Mouse (Mus musculus) cerebellum, postnatal 36 days (tissue): ENCODE data around the gene Olfr1280.
"Not testable (repeated sequence)": the region's sequence is repeated elsewhere in the genome, so short reads cannot be mapped to it uniquely, and the experiment has no call there.

Experiments
- DNase-seq, 2 experiments: peaks; one replicate each; pipeline ENCODE4 v3.0.0; 2021 to 2022; ENCODE audit warnings: mixed read lengths in 2 of 2

Olfr1280 gene

DNA sequence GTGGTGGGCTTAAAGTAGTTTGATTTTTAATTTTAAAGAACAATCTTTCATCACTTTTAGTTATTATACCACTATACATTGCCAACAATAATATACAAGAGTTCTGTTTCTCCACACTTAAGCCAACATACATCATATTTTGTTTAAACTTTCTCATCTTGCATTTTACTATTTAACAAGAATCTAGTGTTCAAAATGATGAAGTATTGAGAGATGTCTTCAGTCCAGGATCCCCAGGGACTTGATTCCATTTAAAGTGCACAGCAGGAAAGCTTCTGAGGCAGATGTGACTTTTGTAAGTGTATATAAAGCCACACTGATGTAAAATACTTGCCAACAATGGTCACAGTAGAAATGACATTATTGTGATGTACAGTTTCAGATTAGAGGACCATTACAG is at the start of gene Olfr1280:
Gene Olfr1280 (plus strand): TSS at position 301 of the 400 bp plus-strand sequence.
- no peak for DNase-seq

DNA sequence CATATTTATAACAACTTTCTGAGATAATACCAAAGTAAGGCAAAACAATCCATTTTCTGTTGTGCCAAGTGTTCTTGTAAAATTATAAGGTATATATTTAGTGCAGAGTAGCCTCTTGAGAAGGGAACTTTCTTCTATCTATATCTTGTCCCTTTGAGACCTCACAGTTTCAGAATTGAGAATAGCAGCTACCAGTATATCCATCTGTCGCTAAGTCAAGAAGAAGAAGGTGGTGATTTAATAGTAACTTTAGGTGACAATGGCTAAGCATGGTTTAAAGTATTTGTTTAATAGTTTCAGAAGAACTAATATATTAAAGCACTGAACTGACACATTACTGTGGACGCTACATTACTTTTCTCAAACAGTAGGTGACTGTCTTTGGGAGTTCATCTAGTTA is 39.8 kb upstream of the Olfr1280 start, which contains the start of gene Olfr1277:
Gene Olfr1277 (minus strand): TSS at position 101 of the 400 bp plus-strand sequence.
- DNase-seq = no peak

DNA sequence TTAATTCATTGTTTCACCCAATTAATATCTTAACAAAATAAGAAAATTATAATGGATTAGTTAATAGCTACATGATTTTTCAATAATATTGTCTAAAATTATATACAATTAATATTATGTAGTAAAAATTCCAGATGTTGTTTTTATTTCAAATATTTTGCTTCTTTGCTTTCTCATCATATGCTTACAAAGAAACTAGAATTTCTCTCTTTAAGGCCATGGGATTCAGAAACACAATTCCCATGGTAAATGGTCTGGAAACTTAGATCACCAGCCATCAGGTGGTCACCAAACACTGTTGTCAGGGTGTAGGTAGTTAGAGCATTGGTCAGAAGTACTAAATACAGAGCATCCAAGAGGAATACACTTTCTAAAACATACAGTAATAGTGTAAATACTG is 24.0 kb upstream of the Olfr1280 start, which contains the start of gene Olfr1278:
Gene Olfr1278 (plus strand): TSS at position 301 of the 400 bp plus-strand sequence.
- DNase-seq = no peak

DNA sequence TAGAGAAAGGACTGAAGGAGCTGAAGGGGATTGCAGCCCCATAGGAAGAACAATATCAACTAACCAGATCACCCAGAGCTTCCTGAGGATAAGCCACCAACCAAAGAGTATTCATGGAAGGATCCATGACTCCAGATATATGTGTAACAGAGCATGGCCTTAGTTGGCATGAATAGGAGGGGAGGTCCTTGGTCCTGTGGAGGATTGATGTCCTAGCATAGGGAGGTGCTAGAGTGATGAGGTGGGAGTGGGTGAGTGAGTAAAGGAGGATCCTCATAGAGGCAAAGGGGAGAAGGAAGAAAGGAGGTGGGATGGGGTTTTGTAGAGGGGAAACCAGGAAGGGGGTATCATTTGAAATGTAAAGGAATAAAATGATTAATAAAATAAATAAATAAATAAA is 15.3 kb upstream of the Olfr1280 start:
- no peak for DNase-seq

DNA sequence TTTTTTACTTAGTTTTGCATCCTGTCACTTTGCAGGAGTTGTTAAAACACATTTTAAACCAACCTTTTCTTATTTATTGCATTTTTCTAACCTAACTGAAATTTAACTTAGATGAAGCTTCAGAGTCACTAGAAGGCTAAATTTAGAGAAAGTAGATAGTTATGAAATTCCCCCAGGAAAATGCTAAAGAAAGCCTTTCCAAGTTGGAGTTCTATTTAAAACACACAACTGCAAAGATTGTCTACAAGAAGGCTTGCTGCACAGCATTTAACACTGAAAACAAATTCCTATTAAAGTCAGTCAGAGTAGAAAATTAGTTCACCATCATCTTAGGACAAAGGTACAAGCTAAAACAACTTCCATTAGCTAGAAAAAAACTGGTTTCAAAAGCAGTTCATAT is 13.4 kb upstream of the Olfr1280 start, which contains the start of gene Olfr1279:
Gene Olfr1279 (plus strand): TSS at position 262 of the 400 bp plus-strand sequence.
- DNase-seq = no peak

DNA sequence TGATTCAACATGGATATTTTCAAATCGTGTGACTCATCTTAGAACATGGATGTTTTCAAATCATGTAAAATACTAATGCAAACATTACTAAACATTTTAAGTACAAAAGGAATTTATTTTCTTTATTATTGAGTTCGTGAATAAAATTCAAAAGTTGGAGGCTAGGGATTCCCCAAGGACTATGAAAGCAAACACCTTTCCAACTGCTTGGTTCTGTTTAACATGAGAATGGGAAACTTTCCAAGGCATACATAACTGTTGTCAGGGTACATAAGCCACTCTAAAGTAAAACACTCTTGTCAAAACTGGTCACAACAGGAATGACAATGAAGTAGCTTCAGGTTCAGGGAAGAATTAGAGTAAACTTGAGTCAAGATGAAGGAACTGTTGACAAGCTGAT is 12.4 kb downstream of the Olfr1280 start, which contains the start of gene Olfr1281:
Gene Olfr1281 (plus strand): TSS at position 301 of the 400 bp plus-strand sequence.
- DNase-seq = no peak

DNA sequence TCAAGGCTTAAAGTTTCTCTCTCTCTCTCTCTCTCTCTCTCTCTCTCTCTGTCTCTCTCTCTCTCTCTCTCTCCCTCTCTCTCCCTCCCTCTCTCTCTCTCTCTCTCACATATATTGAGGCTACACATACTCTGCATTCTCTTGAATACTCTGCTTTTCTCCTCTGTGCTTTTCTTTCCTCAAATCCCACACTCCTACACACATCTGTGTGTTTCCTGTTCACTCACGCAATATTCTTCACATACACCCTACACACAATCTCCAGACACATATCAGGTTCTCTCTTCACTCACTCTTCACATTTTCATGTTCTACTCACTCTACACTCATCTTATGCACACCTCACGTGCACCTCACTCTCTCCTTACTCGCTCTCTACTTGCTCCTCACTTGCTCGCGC is 19.9 kb downstream of the Olfr1280 start:
- not testable (repeated sequence) for DNase-seq

DNA sequence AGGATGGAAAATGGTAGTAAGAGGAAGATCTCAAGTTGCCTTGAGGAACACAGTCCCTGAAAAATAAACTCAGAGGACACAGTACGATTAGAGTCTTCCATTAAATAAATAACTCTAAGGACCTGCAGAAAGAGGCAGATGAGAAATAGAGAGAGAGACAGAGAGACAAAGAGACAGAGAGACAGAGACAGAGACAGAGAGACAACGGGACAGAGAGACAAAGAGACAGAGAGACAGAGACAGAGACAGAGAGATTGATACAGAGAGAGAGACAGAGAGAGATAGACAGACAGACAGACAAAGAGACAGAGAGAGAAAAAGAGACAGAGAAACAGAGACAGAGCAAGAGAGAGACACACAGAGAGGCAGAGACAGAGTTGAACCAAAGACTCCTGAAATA is 22.2 kb downstream of the Olfr1280 start, which contains the start of gene Olfr1282:
Gene Olfr1282 (minus strand): TSS at position 101 of the 400 bp plus-strand sequence.
- no peak for DNase-seq

DNA sequence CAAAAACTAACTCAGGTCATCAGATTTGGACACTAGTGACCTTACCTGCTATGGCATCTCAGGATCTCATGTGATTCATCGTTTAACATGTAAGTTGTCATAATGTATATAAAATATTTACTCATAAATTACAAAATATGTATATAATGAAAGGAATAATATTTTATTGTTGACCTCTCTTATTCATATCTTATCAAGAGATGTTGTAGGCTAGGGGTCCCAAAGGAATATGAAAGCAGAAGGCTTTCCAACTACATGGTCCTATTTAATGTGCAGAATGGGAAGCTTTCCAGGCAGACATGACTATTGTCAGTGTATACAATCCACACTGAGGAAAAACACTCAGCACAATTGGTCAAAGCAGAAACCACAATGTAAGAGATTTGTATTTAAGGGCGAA is 52.7 kb downstream of the Olfr1280 start, which contains the start of gene Olfr1283:
Gene Olfr1283 (plus strand): TSS at position 301 of the 400 bp plus-strand sequence.
- DNase-seq = no peak

DNA sequence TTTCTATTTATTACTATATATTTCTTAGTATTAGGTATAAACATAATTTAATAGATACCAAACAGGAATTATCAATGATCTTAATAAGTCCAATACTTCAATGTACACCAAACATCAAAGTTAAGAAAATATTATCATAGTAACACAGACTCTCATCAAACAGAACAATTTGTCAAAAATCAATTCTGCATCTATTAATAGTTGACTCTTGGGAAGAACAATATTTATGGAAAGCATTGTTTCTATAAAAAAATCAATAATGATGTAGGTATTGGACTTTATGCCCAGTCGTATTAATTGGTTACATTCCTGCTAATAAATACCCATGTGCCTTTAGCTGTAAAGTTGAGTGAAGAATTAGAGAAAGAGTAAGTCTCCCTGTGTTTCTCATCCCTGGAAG is 61.4 kb downstream of the Olfr1280 start, which contains the start of gene Olfr1284:
Gene Olfr1284 (plus strand): TSS at position 301 of the 400 bp plus-strand sequence.
- no peak for DNase-seq
